In the genomic region with DNA sequence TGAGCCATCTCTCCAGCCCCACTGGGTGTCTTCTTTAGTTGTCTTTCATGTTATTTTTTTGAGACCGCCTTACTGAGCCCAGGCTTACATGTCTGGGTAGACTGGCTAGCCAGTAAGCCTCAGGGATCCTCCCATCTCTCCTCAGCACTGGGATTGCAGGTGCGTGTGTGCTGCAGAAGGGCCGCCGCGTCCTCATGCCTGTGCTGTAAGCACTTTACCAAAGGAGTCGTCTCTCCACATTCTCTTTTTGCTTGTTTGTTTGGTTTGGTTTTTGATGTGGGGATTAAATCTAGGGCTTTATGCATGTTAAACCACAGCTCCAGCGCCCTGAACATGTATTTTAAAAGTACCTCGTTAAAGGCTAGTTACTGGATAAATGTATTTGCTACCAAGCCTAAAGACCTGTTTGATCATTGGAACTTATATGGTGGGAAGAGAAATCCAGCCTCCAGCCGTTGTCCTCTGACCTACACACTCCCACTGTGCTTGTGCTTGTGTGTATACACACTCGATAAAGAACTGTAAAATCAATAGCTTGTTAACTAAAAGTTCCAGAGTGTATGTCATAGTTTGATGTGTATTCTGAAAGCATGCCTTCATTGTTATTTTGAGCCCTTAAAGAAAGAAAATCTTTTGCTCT, we compare ENCODE assay signal across 12 mouse cellular contexts. TPM values are rescaled to one million over a fixed set of nuclear protein-coding genes. Genes with fewer than 3 reads are reported as not detected.
DNase-seq lines count a peak whose midpoint lies in the region; ATAC-seq lines count a peak whose summit lies in the region.
"Had no signal": no experiment of that assay in that cellular context is flagged by ENCODE, and none has a peak within 500 bp of the region (broad histone marks: within the 10 kb centered on the region; RNA-seq: fewer than 3 reads in every experiment).

No protein-coding gene starts in this region.

- H3K4me1 ChIP-seq in heart, embryonic 11.5 days (ENCODE audit: control insufficient read depth, insufficient read depth, low read length): peaks cover 40% of the 10 kb centered on the region
- peaks cover 13% of the 10 kb centered on the region for H3K4me1 ChIP-seq in midbrain, embryonic 15.5 days
- H3K4me1 ChIP-seq in midbrain, embryonic 10.5 days: peaks cover 30% of the 10 kb centered on the region

- WGBS in heart, embryonic 11.5 days (ENCODE audit: insufficient replicate concordance): 73% methylated on average over 10 of the region's 10 CpGs
- WGBS in midbrain, embryonic 15.5 days: 72% methylated on average over 10 of the region's 10 CpGs
- 83% methylated on average over 10 of the region's 10 CpGs for WGBS in midbrain, embryonic 10.5 days

- H3K4me3 ChIP-seq in heart, embryonic 11.5 days (ENCODE audit: low read depth, low read length): no peak overlapping the region
- H3K4me3 ChIP-seq in midbrain, embryonic 15.5 days: no peak overlapping the region
- no peak overlapping the region for H3K4me3 ChIP-seq in midbrain, embryonic 10.5 days
- H3K4me3 ChIP-seq: hindbrain, embryonic 15.5 days; neural tube, embryonic 15.5 days had no signal

- DNase-seq in heart, adult 8-10 months (ENCODE audit: low spot score): no peak
- DNase-seq in midbrain, embryonic 10.5 days (ENCODE audit: low spot score): no peak
- no peak for DNase-seq in cerebellum, adult 9-11 months
- DNase-seq in kidney, postnatal 4 days: no peak
- no peak for DNase-seq in cerebellum, adult 11-12 months
- DNase-seq: cerebellum, adult 9-10 months had no signal

- H3K9me3 ChIP-seq in heart, embryonic 11.5 days (replicated peaks; ENCODE audit: control insufficient read depth, low read length): no peaks in the 10 kb centered on the region
- no peaks in the 10 kb centered on the region for H3K9me3 ChIP-seq in midbrain, embryonic 15.5 days
- H3K9me3 ChIP-seq in midbrain, embryonic 10.5 days (replicated peaks): no peaks in the 10 kb centered on the region
- H3K9me3 ChIP-seq: hindbrain, embryonic 15.5 days; megakaryocyte, embryonic 14.5 days; neural tube, embryonic 15.5 days had no signal

- H3K9ac ChIP-seq in heart, embryonic 11.5 days (ENCODE audit: low read depth, low read length): no peak overlapping the region
- H3K9ac ChIP-seq in midbrain, embryonic 15.5 days: no peak overlapping the region
- H3K9ac ChIP-seq: hindbrain, embryonic 15.5 days; neural tube, embryonic 15.5 days had no signal

- no peak for ATAC-seq in heart, embryonic 11.5 days (replicated peaks; ENCODE audit: insufficient number of reproducible peaks, low FRiP score, low TSS enrichment)
- ATAC-seq in midbrain, embryonic 15.5 days (replicated peaks): peak; percentile 41
- ATAC-seq in megakaryocyte-erythroid progenitor cell, adult 5-6 weeks (replicated peaks; ENCODE audit: low FRiP score, low TSS enrichment, poor library complexity, severe bottlenecking): 0 out of 2 replicates have a peak, but pooled peaks have one; percentile 2

- peak overlapping the region; percentile 10 for H3K27ac ChIP-seq in heart, embryonic 11.5 days (ENCODE audit: low read depth, low read length)
- H3K27ac ChIP-seq in midbrain, embryonic 15.5 days: peak overlapping the region; percentile 45; the same call in 1 of the 2 replicates
- no peak overlapping the region for H3K27ac ChIP-seq in midbrain, embryonic 10.5 days (replicated peaks)
- H3K27ac ChIP-seq: neural tube, embryonic 15.5 days had no signal

- H3K4me2 ChIP-seq in heart, embryonic 11.5 days: no peak overlapping the region
- H3K4me2 ChIP-seq in midbrain, embryonic 15.5 days: no peak overlapping the region
- H3K4me2 ChIP-seq: hindbrain, embryonic 15.5 days; neural tube, embryonic 15.5 days had no signal

- no peaks in the 10 kb centered on the region for H3K27me3 ChIP-seq in heart, embryonic 11.5 days (ENCODE audit: control insufficient read depth, insufficient read depth, low read length)
- no peaks in the 10 kb centered on the region for H3K27me3 ChIP-seq in midbrain, embryonic 15.5 days (replicated peaks)
- H3K27me3 ChIP-seq in midbrain, embryonic 10.5 days (ENCODE audit: low read depth, poor library complexity, severe bottlenecking): no peaks in the 10 kb centered on the region
- H3K27me3 ChIP-seq: hindbrain, embryonic 15.5 days; megakaryocyte, embryonic 14.5 days; neural tube, embryonic 15.5 days had no signal

- 0 out of 2 replicates have a peak, but pooled peaks cover 4% of the 10 kb centered on the region for H3K36me3 ChIP-seq in heart, embryonic 11.5 days (ENCODE audit: control insufficient read depth, insufficient read depth, low read length)
- no peaks in the 10 kb centered on the region for H3K36me3 ChIP-seq in midbrain, embryonic 15.5 days (replicated peaks)
- H3K36me3 ChIP-seq in midbrain, embryonic 10.5 days: peaks cover 30% of the 10 kb centered on the region
- H3K36me3 ChIP-seq: hindbrain, embryonic 15.5 days had no signal

RNA-seq across cellular contexts. Expression of gene Mtmr12, which starts 24.9 kb away (rescaled TPM):
- 15.5 and 16.6 TPM in 2 replicates for polyA plus RNA-seq in heart, embryonic 11.5 days (2014; fragmentation: Nextera tagmentation; extraction: Ambion mirVana)
- total RNA-seq in heart, adult 8-10 months (2022): 10 to 100 TPM in 2 of 4 experiments, 1 to 10 TPM in 2; 6.8 to 11.1 (median 9.0) TPM
- 8.3 and 9.6 TPM in 2 replicates for polyA plus RNA-seq in midbrain, embryonic 15.5 days (2015; fragmentation: Nextera tagmentation; extraction: Ambion mirVana)
- 18.0 and 18.7 TPM in 2 replicates for polyA plus RNA-seq in midbrain, embryonic 10.5 days (2016; fragmentation: Nextera tagmentation; extraction: Ambion mirVana)
- total RNA-seq in megakaryocyte-erythroid progenitor cell, adult 5-6 weeks (2014; fragmentation: Nextera tagmentation): 15.7 and 19.6 TPM in 2 replicates
- total RNA-seq in megakaryocyte-erythroid progenitor cell, adult 5-6 weeks (2017): 12.2 and 21.9 TPM in 2 replicates
